Mouse (Mus musculus) adrenal gland (tissue): ENCODE results near the gene Fras1.

Experiments
- intact Hi-C: fragments of 180-260 bp; cut with DNase I; formaldehyde crosslinking; loops from one replicate; pipeline ENCODE4 v1.15.1; 2025
- long read RNA-seq, 2 experiments: library from polyadenylated mRNA; unstranded; transcript quantifications; one replicate each; pipeline ENCODE4 v2.0.0; 2020; ENCODE audit warnings: borderline replicate concordance in 1 of 2; ENCODE audit not compliant: insufficient replicate concordance in 1 of 2

The Fras1 gene
- long read RNA-seq, experiment 1 = 0 reads
- long read RNA-seq, experiment 2 = 0 reads

DNA sequence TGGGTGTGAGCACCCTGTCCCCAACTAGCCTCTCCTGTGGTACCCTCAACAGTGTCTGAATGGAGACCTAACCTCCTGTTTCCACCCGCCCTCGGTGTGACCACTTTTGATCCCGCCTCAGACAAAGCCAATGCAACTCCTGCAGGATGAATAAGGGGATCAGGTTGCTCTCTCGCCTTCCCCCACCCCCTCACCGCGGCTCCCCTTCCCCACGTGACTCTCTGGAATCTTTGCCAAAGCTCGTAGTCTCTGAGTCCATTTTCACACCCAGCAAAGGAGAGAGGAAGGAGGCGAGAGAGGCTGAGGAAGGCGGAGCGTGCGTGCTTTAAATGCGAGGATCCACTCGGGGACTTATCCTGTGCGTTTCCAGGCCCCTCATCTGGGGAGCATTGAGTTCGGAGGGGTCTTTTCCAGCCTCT, at the start of gene Fras1:
TSS of gene Fras1 (plus strand) at position 389 of the 419 bp plus-strand sequence.
- intact Hi-C loops = no loop called here

DNA sequence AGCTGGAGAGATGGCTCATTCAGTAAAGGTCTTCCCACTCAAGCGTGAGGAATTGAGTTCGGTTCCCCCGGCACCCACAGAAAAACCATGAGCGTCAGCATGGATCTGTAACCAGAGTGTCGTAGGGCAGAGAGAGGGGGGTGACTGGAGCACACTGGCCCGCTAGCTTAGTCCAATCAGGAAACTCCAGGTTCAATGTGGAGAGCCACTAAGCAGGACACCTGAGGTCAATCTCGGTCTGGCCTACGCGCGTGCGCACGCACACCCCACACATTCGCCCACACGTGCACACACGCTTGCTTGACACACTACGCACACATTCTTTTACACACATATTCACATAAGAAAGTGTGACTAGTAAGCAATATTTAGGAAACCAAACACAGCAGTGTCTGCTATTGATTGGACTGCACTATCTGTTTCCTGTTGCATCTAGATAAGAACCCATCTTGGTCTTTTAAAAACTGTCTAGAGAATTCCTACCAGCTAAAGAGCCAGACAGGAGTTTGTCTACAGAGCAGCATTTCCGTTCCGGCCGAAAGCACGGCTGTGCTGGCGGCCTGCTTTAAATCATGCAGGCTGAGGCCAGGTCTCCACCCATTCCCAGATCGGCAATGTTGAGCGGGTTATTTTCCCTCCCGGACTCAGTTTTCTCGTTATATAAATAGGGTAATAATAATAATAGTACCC, 42.6 kb upstream of the Fras1 start:
- intact Hi-C loops = loop anchor here (5.0 to 10.0 kb wide), 2 partner anchors 346 to 434 kb away; no protein-coding TSS in a partner anchor

DNA sequence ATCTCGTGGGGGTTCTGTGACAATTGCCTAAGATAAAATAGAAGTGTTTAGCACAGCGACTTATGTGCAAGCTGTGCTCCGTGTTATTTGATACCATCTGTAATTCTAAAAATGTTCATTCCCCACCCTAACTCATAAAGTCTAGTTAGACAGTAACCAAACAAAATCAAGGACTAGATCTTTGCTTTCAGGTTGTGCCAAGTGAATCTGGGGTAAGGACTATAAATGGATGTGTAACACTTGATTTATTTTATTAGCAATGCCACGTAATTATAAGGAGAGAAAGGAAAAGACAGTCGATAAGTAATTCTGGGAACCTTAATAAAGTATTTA, 42.1 kb upstream of the Fras1 start:
- intact Hi-C loops = loop anchor here (5.0 to 10.0 kb wide), 2 partner anchors 346 to 433 kb away; no protein-coding TSS in a partner anchor

DNA sequence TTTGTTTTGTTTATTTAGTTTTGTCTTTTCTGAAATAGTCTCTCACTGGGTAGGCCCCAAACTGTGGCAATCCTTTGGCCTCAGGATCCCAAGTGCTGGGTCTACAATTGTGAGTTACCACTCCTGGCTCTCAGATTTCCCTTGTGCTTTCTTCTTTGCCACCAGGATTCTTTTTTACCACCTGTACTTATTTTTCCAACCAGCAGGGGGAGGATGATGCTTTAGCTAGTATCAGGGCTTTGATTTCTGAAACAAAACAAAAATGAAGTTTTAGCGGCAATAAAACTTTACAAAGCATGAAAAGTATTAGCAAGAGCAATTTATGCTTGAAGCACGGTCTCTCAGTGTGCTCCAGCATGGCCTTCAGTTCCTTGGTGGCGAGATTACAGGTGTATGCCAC, 39.8 kb upstream of the Fras1 start:
- intact Hi-C loops = loop anchor here (5.0 to 10.0 kb wide), 2 partner anchors 343 to 431 kb away; no protein-coding TSS in a partner anchor

DNA sequence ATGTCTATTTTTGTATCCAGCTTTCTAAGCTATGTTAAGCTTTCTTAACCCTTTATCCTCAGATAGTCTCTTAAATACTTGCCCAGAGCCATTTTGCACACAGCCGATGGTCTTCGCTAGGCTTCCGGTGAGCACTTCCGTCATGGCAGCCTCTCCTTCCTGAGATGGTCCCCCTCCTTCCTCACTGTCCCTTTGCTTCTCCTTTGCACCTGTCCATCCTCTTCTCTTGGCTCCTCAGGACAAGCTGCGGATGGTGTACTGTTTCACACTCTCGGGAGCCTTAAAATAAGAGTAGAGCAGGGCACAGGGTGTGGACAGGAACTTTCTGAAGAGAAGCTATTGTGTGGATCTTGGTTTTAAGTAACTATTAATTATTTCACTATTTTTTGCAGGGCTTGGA, 33.2 kb upstream of the Fras1 start:
- intact Hi-C loops = no loop called here

DNA sequence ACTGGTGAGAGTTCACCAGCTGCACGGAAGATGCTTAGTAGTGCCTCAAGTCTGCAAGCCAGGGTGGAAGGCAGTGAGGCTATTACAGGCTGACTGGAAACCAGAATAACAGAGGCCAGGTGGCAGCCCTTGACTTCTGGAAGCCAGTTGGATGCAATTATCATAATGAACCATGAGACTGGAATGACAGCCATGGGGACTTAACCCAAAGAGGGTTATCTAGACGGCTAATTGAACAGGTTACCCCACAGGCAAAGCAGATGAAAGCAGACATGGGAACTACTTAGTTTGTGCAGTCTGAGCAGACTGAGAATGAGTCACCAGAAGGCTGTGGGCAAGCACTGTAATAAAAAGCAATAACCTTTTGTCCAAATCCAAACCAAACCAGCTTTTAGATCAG, 28.8 kb upstream of the Fras1 start:
- intact Hi-C loops = no loop called here

DNA sequence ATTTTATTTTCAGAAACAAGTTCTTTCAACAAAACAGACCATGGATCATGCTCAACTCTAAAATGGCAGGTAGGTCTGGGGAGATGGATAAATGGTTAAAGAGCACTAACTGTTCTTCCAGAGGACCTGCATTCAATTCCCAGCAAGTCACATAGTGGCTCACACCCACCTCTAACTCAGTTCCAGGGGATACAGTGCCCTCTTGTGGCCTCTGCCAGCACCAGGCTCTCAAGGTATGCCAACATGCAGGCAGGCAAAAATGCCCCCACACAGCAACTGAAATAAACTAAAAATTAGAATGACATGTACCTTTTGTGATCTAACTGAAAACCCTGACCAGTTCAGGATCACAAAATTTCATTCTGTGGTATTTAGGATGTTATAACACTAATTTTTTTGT, 21.8 kb upstream of the Fras1 start:
- intact Hi-C loops = no loop called here

DNA sequence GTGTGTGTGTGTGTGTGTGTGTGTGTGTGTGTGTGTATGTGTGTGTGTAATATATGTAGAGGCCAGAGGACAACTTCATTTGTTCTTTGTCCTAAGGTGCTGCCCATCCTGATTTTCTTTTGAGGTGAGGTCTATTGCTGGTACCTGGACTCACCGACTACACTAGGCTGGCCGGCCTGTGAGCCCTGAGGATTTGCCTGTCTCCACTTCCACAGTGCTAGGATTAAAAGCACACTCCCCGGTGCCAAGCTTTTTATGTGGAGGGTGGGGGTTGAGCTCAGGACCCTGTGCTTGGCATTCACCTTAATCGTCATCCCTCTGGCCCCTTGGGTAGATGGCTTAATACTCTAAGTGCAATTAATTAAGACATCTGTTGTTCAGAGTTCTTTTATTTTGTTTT, 9.8 kb upstream of the Fras1 start:
- intact Hi-C loops = no loop called here

DNA sequence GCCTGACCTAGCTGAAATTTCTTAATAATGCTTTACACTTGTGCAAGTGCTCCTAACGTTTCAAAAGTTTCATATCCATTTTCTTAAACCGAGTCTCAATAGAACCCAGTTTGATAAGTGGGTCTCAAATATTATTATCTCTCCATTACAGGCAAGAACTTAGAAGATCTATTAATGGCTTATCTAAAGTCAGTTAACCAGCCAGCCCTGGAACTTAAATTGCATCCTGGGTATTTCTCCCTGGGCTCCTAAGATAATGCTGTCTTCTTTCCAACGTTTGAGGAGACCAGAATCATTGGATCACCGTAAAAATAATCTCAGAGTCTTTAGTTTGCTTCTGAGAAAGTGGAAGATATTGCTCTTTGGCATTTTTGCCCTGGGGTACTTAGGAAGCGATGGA, 8.2 kb upstream of the Fras1 start:
- intact Hi-C loops = no loop called here

DNA sequence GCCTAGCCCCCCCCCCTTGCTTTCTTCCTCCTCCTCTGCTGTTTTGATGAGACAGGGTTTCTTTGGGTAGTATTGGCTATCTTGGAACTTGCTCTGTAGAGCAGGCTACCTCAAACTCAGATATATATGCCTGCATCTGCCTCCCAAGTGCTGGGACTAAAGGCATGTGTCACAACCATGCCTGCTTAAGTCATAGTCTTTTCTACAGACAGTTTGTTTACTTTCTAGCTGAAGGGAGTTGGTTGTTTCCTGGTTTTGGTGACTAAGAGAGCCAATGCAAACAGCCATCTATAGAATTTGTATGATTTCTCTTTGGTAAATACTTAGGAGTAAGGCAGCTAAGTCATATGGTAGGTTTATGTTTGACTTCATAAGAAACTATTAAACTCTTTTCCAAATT, 6.5 kb upstream of the Fras1 start:
- intact Hi-C loops = no loop called here

DNA sequence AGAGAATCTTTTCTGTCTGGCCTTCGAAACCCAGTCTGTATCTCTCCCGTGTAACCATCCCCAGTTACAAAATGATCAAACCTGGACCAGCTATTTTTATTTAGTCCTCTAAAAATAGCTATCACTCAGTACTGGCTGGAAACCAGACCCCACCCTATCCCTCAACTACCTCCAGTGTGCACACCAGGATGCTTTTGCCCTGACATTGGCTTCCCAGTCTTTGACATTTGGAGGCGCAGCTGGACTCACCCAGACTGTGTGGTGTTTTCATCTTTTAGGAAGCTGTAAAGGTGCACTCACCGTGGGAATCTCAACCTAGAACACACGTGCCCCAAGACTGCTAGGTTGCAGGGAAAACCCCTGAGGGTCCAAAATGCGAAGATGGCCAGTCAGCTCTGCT, 649 bp upstream of the Fras1 start:
- intact Hi-C loops = no loop called here

DNA sequence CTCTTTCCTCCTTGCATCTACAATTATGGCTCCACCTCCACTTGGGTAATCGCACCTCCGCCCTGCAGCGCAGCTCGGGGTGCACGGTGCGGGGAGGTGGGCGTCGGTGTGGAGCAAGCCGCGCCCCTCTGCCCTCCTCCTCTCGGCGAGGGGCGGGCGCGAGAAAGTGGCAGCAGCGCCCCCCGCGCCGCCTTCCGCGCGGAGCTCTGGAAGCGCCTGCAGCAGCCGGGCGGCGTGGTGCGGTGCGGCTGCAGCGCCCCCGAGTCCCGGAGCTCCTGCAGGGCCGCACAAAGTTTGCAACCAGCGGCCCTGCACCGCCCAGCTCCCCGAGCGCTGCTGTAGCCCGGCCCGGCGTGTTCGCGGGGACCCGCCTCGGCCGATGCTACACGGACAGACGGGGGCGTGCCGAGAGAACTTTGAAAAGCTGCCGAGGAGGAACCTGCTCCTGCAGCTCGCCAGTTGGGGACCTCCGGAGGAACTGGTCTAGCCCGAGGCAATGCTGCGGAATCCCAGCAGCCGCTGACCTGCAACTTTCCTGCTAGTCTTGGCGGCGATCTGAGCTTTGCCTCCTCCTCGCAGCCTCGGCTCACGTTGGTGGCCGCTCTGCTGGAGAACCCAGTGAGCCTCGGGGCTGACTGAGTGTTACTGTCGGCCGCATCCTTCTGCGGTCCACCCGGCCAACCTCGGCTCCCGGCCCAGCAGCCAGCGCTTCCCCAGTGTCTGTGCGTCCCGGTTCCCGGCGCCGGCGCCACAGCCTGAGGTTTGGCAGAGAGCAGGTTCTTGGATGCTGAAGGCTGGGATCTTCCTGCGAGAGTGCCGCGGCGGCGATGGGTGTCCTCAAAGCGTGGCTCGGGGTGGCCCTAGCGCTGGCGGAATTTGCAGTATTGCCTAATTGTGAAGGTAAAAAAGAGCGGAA, 489 bp downstream of the Fras1 start:
- intact Hi-C loops = no loop called here

DNA sequence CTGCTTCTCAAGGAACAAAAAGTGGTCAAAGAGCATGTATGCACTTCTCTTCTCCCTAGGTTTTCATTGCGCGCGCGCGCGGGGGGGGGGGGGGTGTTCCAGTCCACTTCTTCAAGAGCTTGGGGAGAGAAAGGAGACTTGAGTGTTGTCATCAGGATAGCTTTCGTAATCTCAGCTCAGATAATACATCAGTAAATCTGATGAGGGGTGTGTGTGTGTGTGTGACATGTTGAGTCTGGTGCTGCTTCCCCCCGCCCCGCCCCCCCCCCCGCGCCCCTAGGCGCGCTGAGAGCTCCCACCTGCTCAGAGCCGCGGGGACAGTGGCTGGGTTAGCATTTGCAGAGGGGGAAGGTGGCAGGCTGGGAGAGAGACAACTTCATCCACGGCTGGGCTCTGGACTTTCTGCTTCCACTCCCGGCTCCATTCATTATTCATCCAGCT, 1.7 kb downstream of the Fras1 start:
- intact Hi-C loops = no loop called here

DNA sequence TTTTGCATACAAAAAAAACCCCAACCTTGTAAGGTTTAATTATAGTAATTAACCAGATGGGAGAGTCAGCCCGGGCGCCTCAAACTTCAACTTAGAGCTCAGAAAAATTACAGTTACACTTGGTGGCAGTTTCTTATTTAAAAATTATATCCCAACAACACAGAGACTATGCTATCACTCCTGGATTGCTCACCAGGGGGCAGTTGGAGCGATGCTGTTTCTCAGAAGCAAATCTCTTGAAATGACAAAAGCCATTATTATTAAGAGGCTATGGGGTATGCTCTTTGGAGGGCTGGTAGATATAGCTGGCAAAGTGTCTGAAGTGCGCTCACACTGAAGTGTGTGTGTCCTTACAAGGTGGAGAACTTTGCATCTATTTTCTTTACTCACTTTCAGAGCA, 2.5 kb downstream of the Fras1 start:
- intact Hi-C loops = no loop called here

DNA sequence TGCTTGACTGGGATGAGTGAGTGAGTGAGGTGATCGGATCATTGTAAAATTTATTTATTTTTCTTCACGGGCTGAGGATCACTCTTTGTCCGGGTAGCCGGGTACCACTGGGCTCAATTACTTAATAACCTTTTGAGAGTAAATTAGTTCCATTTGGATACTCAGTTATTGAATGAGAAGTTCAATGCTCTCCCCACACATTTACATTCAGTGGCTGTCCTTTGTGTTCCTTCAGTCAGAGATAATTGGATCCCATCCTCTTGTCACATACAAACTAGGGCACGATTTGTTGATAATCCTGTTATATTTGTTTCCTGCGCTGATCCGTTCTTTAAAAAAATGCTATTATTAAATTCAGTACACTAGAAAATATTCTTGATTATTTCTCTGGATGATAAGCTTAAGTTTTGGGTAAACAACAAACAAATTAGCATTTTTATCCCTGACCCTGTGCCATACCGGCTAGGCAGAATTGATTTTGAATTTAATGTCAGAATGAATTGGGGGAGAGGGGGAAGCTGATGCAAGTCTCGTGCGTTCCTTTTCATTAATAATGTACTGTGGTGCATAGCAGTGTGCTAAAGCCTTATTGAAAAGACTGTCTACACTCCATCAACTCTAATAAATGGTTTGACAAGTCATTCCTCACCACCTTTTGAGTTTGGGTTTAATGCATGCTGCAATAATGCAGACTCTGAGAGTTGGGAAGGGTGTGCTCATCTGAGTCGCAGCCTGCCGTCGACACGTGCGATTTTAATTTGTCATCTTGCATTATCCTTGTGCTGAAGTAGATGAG, 12.6 kb downstream of the Fras1 start:
- intact Hi-C loops = no loop called here

DNA sequence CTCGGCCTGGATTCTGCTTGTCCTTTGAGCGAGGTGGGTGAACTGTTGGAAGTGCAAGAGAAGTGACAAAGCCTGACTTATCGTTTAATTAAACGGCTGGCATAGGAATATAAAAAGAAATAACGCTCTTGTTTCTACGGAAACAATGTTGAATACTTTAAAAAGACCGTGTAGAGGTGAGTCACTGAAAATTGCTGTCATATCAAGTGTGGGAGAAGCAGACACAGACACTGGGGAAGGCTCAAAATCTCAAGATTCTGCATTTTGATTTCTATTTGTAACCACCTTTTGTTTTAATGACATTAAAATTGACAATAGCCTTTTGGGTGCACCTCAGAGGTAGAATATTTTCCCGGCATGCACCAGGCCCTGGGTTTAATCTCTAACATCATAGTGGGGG, 14.6 kb downstream of the Fras1 start:
- intact Hi-C loops = no loop called here

DNA sequence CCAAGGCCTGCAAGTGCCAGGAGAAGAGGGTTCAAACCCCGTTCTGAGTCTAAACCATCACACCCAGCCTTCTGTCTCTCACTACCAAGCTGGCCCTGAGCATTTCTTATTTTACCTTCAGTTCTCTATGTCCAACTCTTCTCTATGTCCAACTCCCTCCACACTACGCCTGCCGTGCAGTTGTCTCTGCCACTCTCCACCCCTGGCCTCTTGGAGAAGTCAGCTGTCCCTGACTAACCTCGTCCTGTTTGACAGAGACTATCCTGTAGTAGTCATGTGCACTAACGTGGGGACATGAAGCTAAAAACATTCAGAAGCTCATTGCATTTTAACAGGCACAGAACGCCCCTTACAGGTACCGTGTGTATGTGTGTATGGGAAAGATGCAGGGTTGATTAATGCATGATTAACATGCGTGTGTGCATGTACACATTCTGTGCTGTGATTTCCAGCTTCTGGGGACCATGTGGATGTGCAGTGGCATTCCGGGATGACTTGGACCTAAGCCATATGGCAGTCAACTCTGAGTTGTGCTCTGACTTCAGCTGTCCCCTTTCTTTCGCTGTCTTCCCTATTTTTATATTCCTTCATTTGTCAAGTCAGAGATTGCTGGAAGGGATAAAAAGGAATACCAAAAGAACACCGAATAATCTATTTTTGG, 16.3 kb downstream of the Fras1 start:
- intact Hi-C loops = no loop called here

DNA sequence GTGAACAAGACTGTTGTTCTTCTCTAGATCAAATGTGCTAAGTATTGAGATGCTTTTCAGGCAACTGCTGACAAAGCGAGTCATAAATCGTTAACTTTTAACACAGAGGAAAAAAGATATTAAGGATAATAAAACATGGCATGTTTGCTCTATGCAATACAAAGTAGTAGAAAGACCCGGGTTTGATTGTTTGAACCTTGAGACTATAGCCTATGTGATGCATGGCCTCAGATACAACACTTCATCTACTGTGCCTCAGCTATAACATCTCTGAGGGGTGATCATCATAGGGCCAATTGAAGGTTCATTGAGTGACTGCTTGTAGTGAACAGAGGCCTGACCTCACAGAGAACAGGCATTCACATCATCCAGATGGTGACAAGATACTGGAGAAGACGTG, 17.3 kb downstream of the Fras1 start:
- intact Hi-C loops = no loop called here

DNA sequence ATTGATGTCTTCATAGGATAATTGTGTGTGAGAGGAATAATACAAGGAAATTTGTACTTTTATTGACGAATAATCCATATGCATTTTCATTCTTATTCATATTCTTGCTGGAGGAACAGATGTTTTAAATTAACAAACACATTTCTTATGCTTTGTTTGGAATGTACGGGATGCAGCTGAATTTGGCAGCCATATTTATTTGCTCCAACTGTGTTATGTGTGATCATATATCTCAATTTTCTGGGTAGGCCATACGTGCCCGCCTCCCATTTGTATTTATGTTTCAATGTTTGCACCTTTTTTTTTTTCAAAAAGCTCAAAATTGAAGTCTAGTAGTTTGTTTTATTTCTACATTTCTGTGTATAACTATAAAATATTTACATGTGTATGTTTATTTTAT, 21.2 kb downstream of the Fras1 start:
- intact Hi-C loops = no loop called here

DNA sequence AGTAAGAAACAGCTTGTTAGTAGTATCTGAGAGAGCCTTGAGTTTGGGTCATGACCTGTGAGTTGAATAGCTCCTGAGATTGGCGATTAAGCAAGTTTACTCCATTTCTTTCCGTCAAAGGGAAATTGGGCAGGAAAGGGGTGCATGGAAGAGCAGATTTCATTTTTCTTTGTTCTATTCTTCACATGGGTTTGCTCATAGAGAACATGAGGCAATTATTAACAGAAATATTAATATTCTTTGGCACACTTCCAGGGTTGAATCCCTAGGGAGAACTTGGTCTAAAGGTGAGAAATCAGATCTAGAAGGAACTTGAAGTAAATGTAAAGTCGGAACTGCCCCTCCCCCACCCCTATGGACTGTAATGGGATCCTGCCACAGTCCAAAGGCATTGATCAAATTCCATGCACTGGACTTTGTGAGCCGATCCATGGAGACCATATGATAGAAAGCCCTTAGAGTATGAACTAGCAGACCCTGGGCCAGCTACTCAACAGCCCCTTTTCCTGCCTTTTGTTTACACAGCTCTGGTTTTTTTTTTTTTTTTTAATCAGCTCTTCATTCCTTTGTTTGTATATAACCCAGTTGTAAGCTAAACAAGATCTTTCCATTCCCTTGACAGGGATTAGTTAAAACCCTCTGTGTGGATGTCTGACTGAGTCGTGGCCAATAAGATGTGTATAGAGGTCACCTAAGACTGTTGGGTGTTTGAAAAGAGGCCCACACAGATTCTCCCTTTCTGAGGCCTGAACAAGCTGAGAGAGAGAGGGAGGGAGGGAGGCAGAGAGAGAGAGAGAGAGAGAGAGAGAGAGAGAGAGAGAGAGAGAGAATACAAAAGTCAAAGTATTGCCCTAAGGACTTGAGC, 22.3 kb downstream of the Fras1 start:
- intact Hi-C loops = no loop called here
